Mouse (Mus musculus): ENCODE measurements around the gene Ifngr1. TPM values are rescaled to one million over a fixed set of nuclear protein-coding genes. Genes with fewer than 3 reads are reported as not detected.

Ifngr1 gene
- polyA plus RNA-seq, 1 experiment from 2014 or later, result 26.5 TPM

- no peak overlapping the region for H3K4me3 ChIP-seq (ENCODE audit: low read length)
- no peak overlapping the region for H3K27ac ChIP-seq (ENCODE audit: low read depth, low read length)
- H3K27me3 ChIP-seq (replicated peaks; ENCODE audit: control insufficient read depth, insufficient read depth, low read length), result no peaks in the 10 kb centered on the region
- no peaks in the 10 kb centered on the region for H3K4me1 ChIP-seq (ENCODE audit: control insufficient read depth, insufficient read depth, low read depth, low read length)
- WGBS, result 82% methylated on average over 1 of the region's 1 CpGs
- H3K36me3 ChIP-seq (ENCODE audit: control insufficient read depth, insufficient read depth, low read length), result no peaks in the 10 kb centered on the region
- H3K9ac ChIP-seq (ENCODE audit: low read depth, low read length), result no peak overlapping the region
- no peak overlapping the region for H3K4me2 ChIP-seq (ENCODE audit: low read length)
- ATAC-seq, result no peak
- H3K9me3 ChIP-seq (ENCODE audit: control insufficient read depth, low read length), result peaks cover 3% of the 10 kb centered on the region; the same call in 1 of the 2 replicates
These were observed 28.3 kb upstream of the Ifngr1 start for GRCm38 (mm10) chr10:19563443-19563861.

DNA sequence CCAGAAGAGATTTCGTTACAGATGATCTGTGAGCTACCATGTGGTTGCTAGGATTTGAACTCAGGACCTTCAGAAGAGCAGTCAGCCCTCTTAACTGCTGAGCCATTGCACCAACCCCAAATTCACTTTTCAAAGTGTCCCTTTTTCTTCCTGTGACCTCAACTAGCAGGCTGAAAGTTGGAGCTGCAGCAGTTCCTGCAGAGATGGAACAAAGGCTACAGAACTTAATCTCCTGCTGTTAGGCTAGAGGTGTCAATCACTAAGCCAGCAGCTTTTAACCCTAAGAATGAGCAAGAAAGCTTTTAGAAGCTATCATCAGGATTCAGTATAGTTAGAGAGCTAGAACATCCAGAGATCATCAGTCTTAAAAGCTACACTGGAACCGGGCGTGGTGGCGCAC lies 24.3 kb upstream of the Ifngr1 start:
- H3K4me3 ChIP-seq (ENCODE audit: low read length), result no peak overlapping the region
- H3K4me1 ChIP-seq (ENCODE audit: control insufficient read depth, insufficient read depth, low read depth, low read length), result no peaks in the 10 kb centered on the region
- peaks cover 3% of the 10 kb centered on the region; the same call in 1 of the 2 replicates for H3K9me3 ChIP-seq (ENCODE audit: control insufficient read depth, low read length)
- no peaks in the 10 kb centered on the region for H3K36me3 ChIP-seq (ENCODE audit: control insufficient read depth, insufficient read depth, low read length)
- 93% methylated on average over 4 of the region's 4 CpGs for WGBS
- H3K27ac ChIP-seq (ENCODE audit: low read depth, low read length), result no peak overlapping the region
- H3K9ac ChIP-seq (ENCODE audit: low read depth, low read length), result no peak overlapping the region
- ATAC-seq, result no peak
- H3K27me3 ChIP-seq (replicated peaks; ENCODE audit: control insufficient read depth, insufficient read depth, low read length), result no peaks in the 10 kb centered on the region
- no peak overlapping the region for H3K4me2 ChIP-seq (ENCODE audit: low read length)

DNA sequence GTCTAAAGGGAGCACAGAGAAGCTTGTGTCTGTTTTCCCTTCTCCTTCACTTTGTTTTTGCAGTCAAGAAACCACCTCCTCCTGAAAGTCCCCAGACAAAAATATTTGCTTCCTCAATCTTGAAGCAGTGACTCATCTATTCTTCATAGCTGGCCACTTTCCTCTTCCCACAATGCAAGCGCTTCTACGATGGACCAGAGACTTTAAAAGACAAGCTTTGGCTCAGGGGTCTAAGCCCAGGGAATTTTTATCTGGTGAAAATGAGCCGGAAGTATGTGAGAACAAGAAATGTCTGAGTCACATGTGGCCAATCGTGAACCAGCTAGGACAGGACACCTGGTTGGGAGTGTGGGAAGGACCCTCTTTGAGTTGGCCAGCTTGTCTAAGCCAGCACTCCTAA lies 21.5 kb upstream of the Ifngr1 start:
- no peak overlapping the region for H3K4me2 ChIP-seq (ENCODE audit: low read length)
- no peaks in the 10 kb centered on the region for H3K4me1 ChIP-seq (ENCODE audit: control insufficient read depth, insufficient read depth, low read depth, low read length)
- H3K9ac ChIP-seq (ENCODE audit: low read depth, low read length), result no peak overlapping the region
- no peak for ATAC-seq
- H3K27me3 ChIP-seq (replicated peaks; ENCODE audit: control insufficient read depth, insufficient read depth, low read length), result no peaks in the 10 kb centered on the region
- 92% methylated on average over 4 of the region's 4 CpGs for WGBS
- H3K27ac ChIP-seq (ENCODE audit: low read depth, low read length), result no peak overlapping the region
- no peaks in the 10 kb centered on the region for H3K9me3 ChIP-seq (ENCODE audit: control insufficient read depth, low read length)
- H3K36me3 ChIP-seq (ENCODE audit: control insufficient read depth, insufficient read depth, low read length), result no peaks in the 10 kb centered on the region
- no peak overlapping the region for H3K4me3 ChIP-seq (ENCODE audit: low read length)

GRCm38 (mm10) chr10:19570716-19571115 lies 21.0 kb upstream of the Ifngr1 start:
- ATAC-seq, result no peak
- Histone ChIP-seq H3K9me3 (ENCODE audit: control insufficient read depth, low read length) (no peaks in the 10 kb centered on the region), H3K36me3 (ENCODE audit: control insufficient read depth, insufficient read depth, low read length) (no peaks in the 10 kb centered on the region), H3K27ac (ENCODE audit: low read depth, low read length) (no peak overlapping the region), H3K4me1 (ENCODE audit: control insufficient read depth, insufficient read depth, low read depth, low read length) (no peaks in the 10 kb centered on the region), H3K4me3 (ENCODE audit: low read length) (no peak overlapping the region), H3K9ac (ENCODE audit: low read depth, low read length) (no peak overlapping the region), H3K27me3 (replicated peaks; ENCODE audit: control insufficient read depth, insufficient read depth, low read length) (no peaks in the 10 kb centered on the region), H3K4me2 (ENCODE audit: low read length) (no peak overlapping the region)
- 81% methylated on average over 1 of the region's 1 CpGs for WGBS

GRCm38 (mm10) chr10:19577571-19577970 lies 14.2 kb upstream of the Ifngr1 start:
- Histone ChIP-seq H3K4me2 (ENCODE audit: low read length) (no peak overlapping the region), H3K27ac (ENCODE audit: low read depth, low read length) (no peak overlapping the region), H3K4me1 (ENCODE audit: control insufficient read depth, insufficient read depth, low read depth, low read length) (no peaks in the 10 kb centered on the region), H3K36me3 (ENCODE audit: control insufficient read depth, insufficient read depth, low read length) (no peaks in the 10 kb centered on the region), H3K9ac (ENCODE audit: low read depth, low read length) (no peak overlapping the region), H3K27me3 (replicated peaks; ENCODE audit: control insufficient read depth, insufficient read depth, low read length) (no peaks in the 10 kb centered on the region), H3K9me3 (ENCODE audit: control insufficient read depth, low read length) (no peaks in the 10 kb centered on the region), H3K4me3 (ENCODE audit: low read length) (no peak overlapping the region)
- ATAC-seq, result no peak
- 90% methylated on average over 3 of the region's 3 CpGs for WGBS

GRCm38 (mm10) chr10:19578001-19578400 lies 13.7 kb upstream of the Ifngr1 start:
- H3K36me3 ChIP-seq (ENCODE audit: control insufficient read depth, insufficient read depth, low read length), result no peaks in the 10 kb centered on the region
- ATAC-seq, result no peak
- no peak overlapping the region for H3K4me3 ChIP-seq (ENCODE audit: low read length)
- H3K9ac ChIP-seq (ENCODE audit: low read depth, low read length), result no peak overlapping the region
- no peaks in the 10 kb centered on the region for H3K27me3 ChIP-seq (replicated peaks; ENCODE audit: control insufficient read depth, insufficient read depth, low read length)
- H3K9me3 ChIP-seq (ENCODE audit: control insufficient read depth, low read length), result no peaks in the 10 kb centered on the region
- WGBS, result 88% methylated on average over 6 of the region's 6 CpGs
- no peak overlapping the region for H3K27ac ChIP-seq (ENCODE audit: low read depth, low read length)
- H3K4me1 ChIP-seq (ENCODE audit: control insufficient read depth, insufficient read depth, low read depth, low read length), result no peaks in the 10 kb centered on the region
- no peak overlapping the region for H3K4me2 ChIP-seq (ENCODE audit: low read length)

DNA sequence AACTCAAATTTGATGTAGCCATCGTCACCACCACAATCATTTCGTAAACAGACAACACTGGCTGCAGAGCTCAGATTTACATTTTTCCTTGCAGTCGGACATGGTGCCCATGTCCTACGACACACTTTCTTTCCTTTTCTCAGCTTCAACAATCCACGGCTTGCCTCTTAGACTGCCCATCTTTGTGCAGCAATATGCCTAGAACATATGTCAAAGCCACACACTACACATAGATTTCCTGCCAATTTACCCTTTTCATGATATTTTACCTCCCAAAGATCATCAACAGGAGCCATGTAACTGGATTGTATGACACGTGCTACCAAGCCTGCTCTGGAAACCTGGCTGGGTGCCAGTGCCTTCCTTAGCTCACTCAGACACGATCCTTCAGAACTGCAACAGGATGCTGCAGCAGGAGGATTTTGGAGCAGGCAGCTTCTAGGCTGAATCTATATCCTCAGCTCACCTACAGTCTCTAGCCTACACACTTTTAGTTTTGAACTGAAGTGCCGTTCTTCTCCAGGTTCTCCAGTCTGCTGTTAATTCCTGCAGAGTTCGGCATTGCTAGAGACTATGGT lies 13.3 kb upstream of the Ifngr1 start:
- ATAC-seq, result no peak
- no peak overlapping the region for H3K4me3 ChIP-seq (ENCODE audit: low read length)
- H3K36me3 ChIP-seq (ENCODE audit: control insufficient read depth, insufficient read depth, low read length), result no peaks in the 10 kb centered on the region
- H3K27ac ChIP-seq (ENCODE audit: low read depth, low read length), result no peak overlapping the region
- H3K9ac ChIP-seq (ENCODE audit: low read depth, low read length), result no peak overlapping the region
- WGBS, result 73% methylated on average over 9 of the region's 9 CpGs
- H3K27me3 ChIP-seq (replicated peaks; ENCODE audit: control insufficient read depth, insufficient read depth, low read length), result no peaks in the 10 kb centered on the region
- no peaks in the 10 kb centered on the region for H3K4me1 ChIP-seq (ENCODE audit: control insufficient read depth, insufficient read depth, low read depth, low read length)
- H3K9me3 ChIP-seq (ENCODE audit: control insufficient read depth, low read length), result no peaks in the 10 kb centered on the region
- no peak overlapping the region for H3K4me2 ChIP-seq (ENCODE audit: low read length)

DNA sequence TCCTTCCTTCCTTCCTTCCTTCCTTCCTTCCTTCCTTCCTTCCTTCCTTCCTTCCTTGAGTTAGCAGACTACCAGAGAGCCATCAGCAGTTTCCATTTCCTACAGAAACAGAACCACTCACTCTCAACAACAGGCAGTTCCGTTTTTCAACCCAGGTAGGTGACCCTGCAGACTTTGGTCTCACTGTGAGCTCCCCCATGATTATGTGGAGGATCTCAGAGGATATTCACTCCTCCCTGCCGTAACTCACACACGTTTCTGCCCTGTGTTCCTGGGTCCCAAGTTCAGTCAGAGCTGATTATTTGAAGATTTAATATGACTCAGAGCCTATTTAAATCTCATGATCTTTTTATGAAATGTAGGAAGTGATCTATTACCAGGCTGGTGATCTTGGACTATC lies 11.1 kb upstream of the Ifngr1 start:
- H3K4me2 ChIP-seq (ENCODE audit: low read length), result no peak overlapping the region
- H3K9ac ChIP-seq (ENCODE audit: low read depth, low read length), result no peak overlapping the region
- no peaks in the 10 kb centered on the region for H3K4me1 ChIP-seq (ENCODE audit: control insufficient read depth, insufficient read depth, low read depth, low read length)
- H3K9me3 ChIP-seq (ENCODE audit: control insufficient read depth, low read length), result no peaks in the 10 kb centered on the region
- no peak overlapping the region for H3K27ac ChIP-seq (ENCODE audit: low read depth, low read length)
- no peaks in the 10 kb centered on the region for H3K27me3 ChIP-seq (replicated peaks; ENCODE audit: control insufficient read depth, insufficient read depth, low read length)
- H3K36me3 ChIP-seq (ENCODE audit: control insufficient read depth, insufficient read depth, low read length), result no peaks in the 10 kb centered on the region
- no peak for ATAC-seq
- 60% methylated on average over 3 of the region's 3 CpGs for WGBS
- no peak overlapping the region for H3K4me3 ChIP-seq (ENCODE audit: low read length)

GRCm38 (mm10) chr10:19581844-19582582 lies 9.7 kb upstream of the Ifngr1 start:
- Histone ChIP-seq H3K4me3 (ENCODE audit: low read length) (no peak overlapping the region), H3K4me1 (ENCODE audit: control insufficient read depth, insufficient read depth, low read depth, low read length) (no peaks in the 10 kb centered on the region), H3K36me3 (ENCODE audit: control insufficient read depth, insufficient read depth, low read length) (no peaks in the 10 kb centered on the region), H3K9ac (ENCODE audit: low read depth, low read length) (no peak overlapping the region), H3K27ac (ENCODE audit: low read depth, low read length) (no peak overlapping the region), H3K9me3 (ENCODE audit: control insufficient read depth, low read length) (no peaks in the 10 kb centered on the region), H3K27me3 (replicated peaks; ENCODE audit: control insufficient read depth, insufficient read depth, low read length) (no peaks in the 10 kb centered on the region), H3K4me2 (ENCODE audit: low read length) (no peak overlapping the region)
- 79% methylated on average over 9 of the region's 9 CpGs for WGBS
- ATAC-seq, result no peak

All from hindbrain, embryonic 16.5 days (tissue).